Mouse (Mus musculus) cerebellum, postnatal 4 days (tissue): ENCODE data around the gene Iqcg.
"Not testable (repeated sequence)": the region's sequence is repeated elsewhere in the genome, so short reads cannot be mapped to it uniquely, and the experiment has no call there.

ENCODE experiments used
- DNase-seq, 2 experiments: peaks; one replicate each; pipeline ENCODE4 v3.0.0; 2022; ENCODE audit warnings: low spot score in 2 of 2, mixed read lengths in 1 of 2

Gene Iqcg

GRCm38 (mm10) chr16:33056095-33056785, at the start of gene Iqcg, which contains the start of gene Rpl35a:
Gene Iqcg, minus strand, starts transcription at chr16:33056218.
Gene Rpl35a, plus strand, starts transcription at chr16:33056453.
- DNase-seq = peak; percentile 76 to 88

DNA sequence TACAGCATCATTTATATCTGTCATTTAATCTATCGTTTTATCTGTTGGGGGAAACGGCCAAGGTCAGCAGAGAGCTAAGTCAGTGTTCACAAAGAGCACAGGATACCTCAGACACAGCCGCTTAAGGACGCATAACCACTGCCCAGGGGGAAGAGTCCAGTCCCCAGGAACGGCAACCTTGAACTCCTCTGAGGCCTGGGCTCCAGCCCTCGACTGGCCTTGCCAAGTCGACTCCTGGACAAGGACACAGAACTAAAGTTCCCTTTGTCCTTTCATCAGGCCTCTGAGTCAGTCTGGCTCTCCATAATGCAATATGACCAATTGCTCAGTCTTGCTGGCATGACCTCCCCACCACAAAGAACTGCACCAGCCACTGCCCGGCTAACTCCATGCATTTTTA, 29.6 kb upstream of the Iqcg start:
- no peak for DNase-seq

GRCm38 (mm10) chr16:33083996-33084395, 28.0 kb upstream of the Iqcg start:
- DNase-seq = no peak

DNA sequence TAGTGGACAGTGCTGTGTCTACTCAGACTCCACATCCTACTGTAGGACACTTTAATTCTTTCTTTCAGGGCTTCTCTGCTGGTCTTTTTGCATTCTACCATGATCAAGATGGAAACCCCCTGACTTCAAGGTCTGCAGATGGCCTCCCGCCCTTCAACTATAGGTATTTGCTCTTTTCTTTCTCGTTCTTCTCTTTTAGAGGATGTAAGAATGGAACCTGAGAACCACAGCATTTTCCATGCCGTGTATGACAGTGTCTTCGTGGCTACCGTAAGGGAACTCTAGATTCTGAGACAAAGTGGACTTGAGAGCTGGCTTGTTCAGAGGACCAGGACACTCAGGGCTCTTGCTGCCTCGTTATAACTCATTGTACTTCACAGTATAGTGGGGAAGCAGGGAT, 26.9 kb upstream of the Iqcg start:
- DNase-seq = no peak

- no peak for DNase-seq
These were observed 24.0 kb upstream of the Iqcg start for GRCm38 (mm10) chr16:33080063-33080462.

- no peak for DNase-seq
These were observed 21.1 kb upstream of the Iqcg start for GRCm38 (mm10) chr16:33077069-33077627.

DNA sequence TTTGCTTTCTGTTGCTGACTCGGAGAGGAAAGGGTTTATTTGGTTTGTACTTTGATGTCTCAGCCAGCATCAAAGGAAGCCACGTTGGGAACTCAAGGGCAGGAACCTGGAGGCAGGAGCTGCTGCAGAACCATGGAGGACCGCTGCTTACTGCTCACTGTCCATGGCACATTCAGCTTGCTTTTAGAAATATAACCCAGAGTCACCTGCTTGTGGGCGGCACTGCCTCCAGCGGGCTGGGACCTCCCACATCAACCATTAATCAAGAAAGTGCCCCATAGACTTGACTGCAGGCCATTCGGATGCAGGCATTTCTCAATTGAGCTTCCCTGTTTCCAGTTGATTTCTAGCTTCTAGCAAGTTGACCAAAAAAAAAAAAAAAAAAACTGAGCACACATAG, 20.1 kb upstream of the Iqcg start:
- no peak for DNase-seq

DNA sequence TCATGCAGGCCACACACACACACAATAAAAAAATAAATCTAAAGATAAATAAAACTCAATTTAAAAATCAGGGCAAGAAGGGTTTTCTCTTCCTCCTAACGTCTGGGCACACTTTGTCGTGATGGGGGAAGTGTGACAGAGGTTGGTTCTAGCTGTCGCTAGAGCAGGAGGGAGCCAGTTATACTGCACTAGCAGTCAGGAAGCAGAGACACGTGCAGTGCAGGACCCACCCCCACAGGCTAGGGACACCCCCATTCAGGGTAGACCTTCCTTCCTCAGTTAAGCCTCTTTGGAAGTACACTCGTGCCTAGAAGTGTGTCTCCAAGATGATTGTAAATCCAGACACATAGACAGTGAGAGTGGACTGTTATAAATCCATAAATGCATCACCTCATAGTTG, 18.9 kb upstream of the Iqcg start:
- DNase-seq = no peak

- DNase-seq = no peak
These were observed 17.0 kb upstream of the Iqcg start for GRCm38 (mm10) chr16:33072871-33073557.

GRCm38 (mm10) chr16:33070928-33071327, 14.9 kb upstream of the Iqcg start:
- no peak for DNase-seq

- no peak for DNase-seq
These were observed 8.6 kb upstream of the Iqcg start for GRCm38 (mm10) chr16:33064636-33065035.

DNA sequence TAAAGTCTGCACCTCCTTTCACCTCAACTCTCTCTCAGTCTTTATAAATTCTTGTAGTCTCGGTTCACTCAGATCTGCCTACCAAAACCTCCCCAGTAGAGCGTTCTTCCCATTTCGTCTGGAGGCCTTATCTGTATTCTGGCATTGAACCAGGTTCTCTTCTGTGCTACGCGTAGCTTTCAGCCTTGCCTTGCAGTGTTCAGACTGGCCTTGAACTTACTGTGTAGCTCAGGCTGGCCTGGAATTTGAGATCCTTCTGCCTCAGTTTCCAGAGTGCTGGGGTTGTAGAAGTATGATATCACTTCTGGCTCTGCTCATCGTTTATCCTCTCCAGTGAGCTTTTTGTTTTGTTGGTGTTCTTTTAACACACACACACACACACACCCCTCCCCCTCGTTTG, 7.2 kb upstream of the Iqcg start:
- no peak for DNase-seq

DNA sequence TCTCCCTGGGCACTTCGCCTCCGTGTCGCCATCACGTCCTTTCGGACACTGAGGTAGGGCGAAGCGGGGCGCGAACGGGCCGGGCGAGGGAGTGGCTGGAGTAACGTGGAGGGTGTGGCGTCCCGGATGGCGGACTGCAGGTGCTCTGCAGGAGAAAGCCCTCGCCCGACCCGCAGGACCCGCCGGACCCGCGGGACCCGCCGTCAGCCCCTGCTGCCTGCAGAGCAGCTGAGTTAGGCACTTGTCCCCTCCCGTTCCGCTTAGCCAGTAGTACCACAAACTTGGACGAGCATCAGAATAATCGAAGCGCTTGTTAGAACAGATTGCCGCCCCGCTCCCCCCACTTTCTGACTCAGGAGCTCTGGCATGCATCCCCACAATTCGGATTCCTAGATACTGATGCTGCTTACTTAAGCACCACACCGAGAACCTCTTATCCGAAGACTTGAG, 6.7 kb upstream of the Iqcg start:
- no peak for DNase-seq

DNA sequence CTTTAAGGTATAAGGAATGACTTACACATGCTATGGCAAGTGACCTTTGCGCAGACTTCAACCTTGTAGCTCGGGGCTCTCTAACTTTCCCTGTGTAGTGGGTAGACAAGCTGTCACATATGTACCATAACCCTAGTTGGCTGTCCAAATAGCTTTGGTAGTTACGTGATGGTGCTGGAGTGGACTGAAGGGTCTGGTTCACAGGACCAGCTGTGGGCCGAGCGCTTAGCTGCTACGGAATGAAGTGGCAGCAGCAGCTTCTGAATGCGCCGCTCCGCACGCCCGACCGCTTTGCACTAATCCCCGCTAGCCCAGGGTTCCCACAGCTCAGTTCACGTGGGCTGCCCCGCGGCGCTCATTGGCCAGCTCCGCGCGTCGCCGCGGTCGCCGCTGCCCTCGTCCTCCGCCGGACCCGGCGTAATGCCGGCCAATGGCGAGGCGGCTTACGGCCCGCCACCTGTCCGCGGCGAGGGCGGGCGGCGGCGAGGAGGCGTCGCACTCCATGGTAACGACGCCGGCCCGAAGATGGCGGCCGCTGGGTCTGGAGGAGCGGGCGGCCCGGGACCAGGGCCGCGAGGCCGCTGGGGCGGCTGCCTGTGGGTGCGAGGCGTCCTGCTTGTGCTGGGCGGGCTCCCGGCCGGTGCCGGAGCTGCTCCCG, 6.1 kb upstream of the Iqcg start, which contains the start of gene Lmln:
Gene Lmln, plus strand, starts transcription at position 498 of the 658 bp plus-strand sequence.
- DNase-seq = peak; percentile 76 to 90

DNA sequence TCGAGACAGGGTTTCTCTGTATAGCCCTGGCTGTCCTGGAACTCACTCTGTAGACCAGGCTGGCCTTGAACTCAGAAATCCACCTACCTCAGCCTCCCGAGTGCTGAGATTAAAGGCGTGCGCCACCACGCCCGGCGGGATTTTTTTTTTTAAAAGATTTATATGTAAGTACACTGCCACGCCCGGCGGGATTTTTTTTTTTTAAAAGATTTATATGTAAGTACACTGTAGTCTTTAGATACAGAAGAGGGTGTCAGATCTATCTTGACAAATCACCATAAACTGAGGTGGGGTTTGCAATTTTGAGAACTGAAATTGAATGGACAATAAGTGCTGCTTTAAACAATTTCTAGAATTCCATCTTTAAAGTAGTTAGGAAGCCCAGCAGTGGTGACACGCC, 5.4 kb upstream of the Iqcg start:
- DNase-seq = no peak

- no peak for DNase-seq
These were observed 4.9 kb upstream of the Iqcg start for GRCm38 (mm10) chr16:33060926-33061325.

GRCm38 (mm10) chr16:33059471-33059870, 3.5 kb upstream of the Iqcg start:
- DNase-seq = no peak

DNA sequence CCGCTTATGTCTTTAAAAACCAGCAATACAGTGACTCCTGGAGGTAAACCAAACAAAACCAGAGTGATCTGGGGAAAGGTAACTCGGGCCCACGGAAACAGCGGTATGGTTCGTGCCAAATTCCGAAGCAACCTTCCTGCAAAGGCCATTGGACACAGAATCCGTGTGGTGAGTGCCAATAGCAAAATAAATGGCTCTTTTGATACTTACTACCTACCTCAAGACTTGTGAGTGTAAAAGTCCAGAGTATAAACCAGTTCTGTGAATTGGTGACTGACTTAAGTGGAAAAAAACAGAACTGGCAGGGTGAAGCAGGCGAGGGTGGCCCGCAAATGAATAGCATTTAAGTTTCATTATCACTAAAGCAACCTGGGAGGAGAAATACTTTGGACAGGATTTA, 2.6 kb upstream of the Iqcg start:
- DNase-seq = not testable (repeated sequence)

DNA sequence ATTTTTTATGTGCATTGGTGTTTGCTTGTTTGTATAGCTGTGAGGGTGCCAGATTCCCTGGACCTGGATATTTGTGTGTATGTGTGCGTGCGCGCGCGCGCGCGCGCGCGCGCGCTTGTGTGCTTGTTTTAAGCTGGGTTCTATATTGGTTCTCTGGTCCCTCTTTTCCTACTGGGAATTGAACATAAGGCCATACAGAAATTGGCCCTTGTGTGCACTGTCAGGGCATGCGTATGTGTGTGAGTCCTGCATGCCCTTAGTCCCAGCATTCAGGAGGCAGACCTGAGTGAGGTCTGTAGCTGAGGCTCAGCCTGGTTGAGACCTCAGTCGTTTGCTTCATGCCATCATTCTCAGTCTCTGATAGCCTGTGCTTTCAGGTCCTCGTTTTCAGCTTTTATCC, 2.0 kb upstream of the Iqcg start:
- DNase-seq = no peak

DNA sequence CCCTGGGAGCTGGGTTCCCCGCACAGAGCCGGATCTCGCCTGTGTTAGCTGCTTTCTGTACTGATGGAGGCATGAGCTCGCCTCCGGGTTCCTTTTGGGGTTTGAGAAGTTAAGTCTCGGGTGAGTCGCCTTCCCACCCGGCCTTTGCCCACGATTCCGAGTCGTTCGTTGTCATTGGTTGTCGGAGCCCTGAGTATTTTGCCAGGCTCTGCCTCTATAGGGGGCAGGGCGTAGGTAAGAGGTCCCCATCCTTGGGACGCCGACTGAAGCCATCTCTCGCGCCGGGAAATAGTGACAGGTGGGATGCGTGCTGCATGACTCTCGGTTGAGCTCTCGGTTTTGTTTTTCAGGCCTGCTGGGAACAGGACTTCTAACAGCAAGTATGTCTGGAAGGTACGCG, 768 bp upstream of the Iqcg start:
- no peak for DNase-seq

DNA sequence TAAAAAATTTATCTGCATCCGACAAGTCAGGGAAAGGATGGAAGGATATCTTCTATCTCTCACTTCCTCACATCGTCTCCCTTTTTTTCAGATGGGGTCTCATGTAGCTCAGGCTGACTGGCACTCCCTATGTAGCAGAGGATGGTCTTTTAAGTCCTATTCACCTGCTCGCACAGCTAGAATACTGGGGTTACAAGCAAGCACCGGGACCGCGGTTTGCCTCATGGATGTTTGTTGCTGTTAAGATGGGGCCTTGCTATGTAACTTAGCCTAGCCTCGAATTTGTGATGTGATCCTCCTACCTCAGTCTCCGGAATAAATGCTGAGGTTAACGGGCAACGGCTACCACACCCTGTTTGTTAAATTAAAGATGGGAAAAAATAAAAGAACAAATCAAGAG, 363 bp downstream of the Iqcg start:
- DNase-seq = peak in 1 of 2 experiments; percentile 10

- not testable (repeated sequence) for DNase-seq
These were observed 1.1 kb downstream of the Iqcg start for GRCm38 (mm10) chr16:33054927-33055326.
